Mouse (Mus musculus) lung, postnatal 0 days (tissue): ENCODE measurements around the gene Hmbs. TPM values are rescaled to one million over a fixed set of nuclear protein-coding genes. Genes with fewer than 3 reads are reported as not detected.

Source experiments
- ATAC-seq: fragments of 200-750 bp; cut with Nextera tagmentation; 2 replicates; pipeline ENCODE4 v1.8.0; 2017; ENCODE audit warnings: moderate library complexity
- DNase-seq: peaks from one replicate; pipeline ENCODE4 v3.0.0-alpha.2; 2016; ENCODE audit warnings: low spot score
- H3K27ac ChIP-seq: fragments of 300-500 bp; sonication (generic); 2 replicates; pipeline ENCODE4 v1.5.1; 2014; ENCODE audit warnings: antibody characterized with exemption, mild to moderate bottlenecking, low read length, mixed read lengths
- H3K27me3 ChIP-seq: fragments of 300-500 bp; sonication (generic); replicated peaks from 2 replicates; pipeline ENCODE4 v1.6.1; 2014; ENCODE audit warnings: low read length, mixed read lengths; ENCODE audit not compliant: insufficient read depth
- H3K36me3 ChIP-seq: fragments of 300-500 bp; sonication (generic); 2 replicates; pipeline ENCODE4 v1.6.1; 2014; ENCODE audit warnings: low read length, mixed read lengths; ENCODE audit not compliant: insufficient read depth
- H3K4me1 ChIP-seq: fragments of 300-500 bp; sonication (generic); 2 replicates; pipeline ENCODE4 v1.6.1; 2014; ENCODE audit warnings: antibody characterized with exemption, low read depth, low read length, mixed read lengths; ENCODE audit not compliant: insufficient read depth
- H3K4me2 ChIP-seq: fragments of 300-500 bp; sonication (generic); replicated peaks from 2 replicates; pipeline ENCODE4 v1.6.1; 2014; ENCODE audit warnings: low read depth, mild to moderate bottlenecking, low read length, moderate library complexity, mixed read lengths
- H3K4me3 ChIP-seq: fragments of 300-500 bp; sonication (generic); 2 replicates; pipeline ENCODE4 v1.5.1; 2014; ENCODE audit warnings: low read depth, low read length
- H3K9ac ChIP-seq: fragments of 300-500 bp; sonication (generic); replicated peaks from 2 replicates; pipeline ENCODE4 v1.6.1; 2014; ENCODE audit warnings: low read depth, mild to moderate bottlenecking
- H3K9me3 ChIP-seq: fragments of 300-500 bp; sonication (generic); 2 replicates; pipeline ENCODE4 v1.6.1; 2016; ENCODE audit warnings: low read length, mixed read lengths
- CTCF ChIP-seq: IDR thresholded peaks from 2 replicates; pipeline ENCODE4 v1.5.1; 2016; ENCODE audit warnings: antibody characterized with exemption, mild to moderate bottlenecking
- EP300 ChIP-seq: IDR thresholded peaks from 2 replicates; pipeline ENCODE4 v1.6.1; 2016; ENCODE audit warnings: antibody characterized with exemption, mild to moderate bottlenecking, control low read depth
- WGBS: fragments of 180-500 bp; shearing (Covaris S2); extraction: QIAGEN DNeasy Blood & Tissue Kit; methylation state at CpG from one replicate; pipeline ENCODE4 v1.1.7; 2014; 5-methylcytosine and 5-hydroxymethylcytosine counted together
- polyA plus RNA-seq: library from polyadenylated mRNA; unstranded; fragments of >200 nt; fragmentation: Nextera tagmentation; extraction: Ambion mirVana; gene quantifications from 2 replicates; pipeline ENCODE4 v1.2.1, GENCODE M21; 2015

Gene Hmbs
- polyA plus RNA-seq, 1 experiment from 2014 or later, result 59.3 TPM

DNA sequence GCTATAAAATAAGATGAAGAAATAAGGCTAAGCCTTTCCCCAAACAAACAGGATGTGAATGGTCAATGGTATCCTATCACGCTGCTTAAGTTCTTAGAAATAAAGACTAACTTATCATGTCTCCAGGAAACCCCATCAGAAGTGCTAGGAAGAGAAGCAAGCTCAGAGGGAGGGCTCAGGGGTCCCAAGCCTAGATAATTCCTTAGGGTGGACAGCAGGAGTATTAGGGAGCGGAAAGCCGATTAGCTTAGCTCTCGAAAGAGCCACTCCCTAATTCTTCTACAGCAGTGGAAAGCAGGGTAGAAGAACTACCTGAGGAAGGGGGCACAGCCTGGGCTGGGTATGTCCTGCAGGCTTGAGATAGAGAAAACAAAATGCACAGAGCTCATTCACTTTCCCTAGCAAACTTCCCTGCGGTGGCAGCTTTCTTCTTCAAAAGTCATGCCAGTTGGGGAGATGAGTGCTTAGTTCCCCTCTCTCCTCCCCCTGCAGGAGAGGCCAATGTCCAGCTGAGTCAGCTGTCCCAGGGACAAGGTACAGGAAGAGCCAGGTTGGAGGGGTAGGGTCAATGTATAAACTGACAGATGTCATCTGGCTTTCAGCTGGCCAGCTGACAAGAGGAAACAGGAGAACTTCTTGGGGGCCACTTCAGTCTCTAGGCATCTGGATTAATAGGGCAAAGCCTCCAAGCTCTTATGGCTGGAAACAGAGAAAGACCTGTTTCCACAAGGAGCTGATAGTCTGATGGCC is 25.8 kb downstream of the Hmbs start:
- Histone ChIP-seq H3K4me1 (peaks cover 16% of the 10 kb centered on the region), H3K27me3 (no peaks in the 10 kb centered on the region), H3K4me2 (peak overlapping the region; percentile 89), H3K27ac (peak overlapping the region; percentile 9; the same call in 1 of the 2 replicates), H3K9ac (no peak overlapping the region), H3K36me3 (peaks cover 17% of the 10 kb centered on the region), H3K4me3 (peak overlapping the region; percentile 69; the same call in 1 of the 2 replicates), H3K9me3 (no peaks in the 10 kb centered on the region)
- WGBS, result 43% methylated on average over 5 of the region's 5 CpGs
- no peak; the same call in 1 of the 2 replicates for TF ChIP-seq CTCF
- TF ChIP-seq EP300, result no peak
- ATAC-seq (no peak), DNase-seq (no peak)

DNA sequence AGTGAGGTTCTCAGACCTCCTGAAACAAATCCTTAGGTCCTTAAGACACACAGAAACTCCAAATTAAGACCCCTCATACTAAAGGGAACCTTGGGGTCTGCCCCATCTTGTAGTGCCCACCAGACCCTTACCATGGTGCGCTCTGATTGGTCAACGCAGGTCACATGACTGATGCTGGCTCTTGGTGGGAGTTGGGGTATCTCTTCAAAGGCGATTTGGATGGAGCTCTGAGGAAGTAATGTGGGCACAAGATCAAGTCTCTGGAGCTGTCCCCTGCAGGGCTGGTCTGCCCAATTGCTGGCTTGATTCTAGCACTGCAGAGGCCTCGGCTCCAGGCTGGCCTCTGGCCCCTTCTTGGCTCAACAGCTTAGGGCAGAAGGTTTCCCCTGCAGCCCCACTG is 26.6 kb downstream of the Hmbs start:
- H3K9me3 ChIP-seq, result no peaks in the 10 kb centered on the region
- no peak overlapping the region for H3K27ac ChIP-seq
- no peak for ATAC-seq
- TF ChIP-seq CTCF (no peak), EP300 (no peak)
- peaks cover 20% of the 10 kb centered on the region for H3K36me3 ChIP-seq
- H3K27me3 ChIP-seq, result no peaks in the 10 kb centered on the region
- H3K4me3 ChIP-seq, result no peak overlapping the region
- no peak overlapping the region for H3K9ac ChIP-seq
- WGBS, result 69% methylated on average over 4 of the region's 4 CpGs
- DNase-seq, result no peak
- 0 out of 2 replicates have a peak overlapping the region, but pooled peaks have one; percentile 8 for H3K4me2 ChIP-seq
- peaks cover 16% of the 10 kb centered on the region for H3K4me1 ChIP-seq

DNA sequence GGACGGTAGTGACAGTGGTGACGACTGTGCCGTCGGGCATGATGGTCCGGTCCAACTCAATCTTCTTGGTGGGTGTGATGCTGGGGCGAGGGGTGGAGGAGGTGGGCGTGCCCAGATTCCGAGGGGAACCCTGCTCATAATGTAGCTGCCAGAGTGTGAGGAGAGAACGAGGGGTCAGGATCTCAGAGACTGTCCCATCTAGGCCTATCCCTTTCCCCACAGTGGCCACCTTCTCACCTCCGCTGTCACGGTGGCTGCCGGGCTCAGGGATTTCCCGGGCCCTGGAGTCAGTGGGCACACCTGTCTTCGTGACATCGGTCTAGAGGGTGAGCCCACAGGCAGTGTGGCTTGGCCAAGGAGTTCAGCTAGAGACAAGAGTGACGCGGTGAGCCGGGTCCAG is 29.1 kb downstream of the Hmbs start:
- ATAC-seq (no peak), DNase-seq (no peak)
- H3K9ac ChIP-seq, result no peak overlapping the region
- no peak overlapping the region for H3K4me3 ChIP-seq
- no peak overlapping the region for H3K4me2 ChIP-seq
- peaks cover 9% of the 10 kb centered on the region; the same call in 1 of the 2 replicates for H3K4me1 ChIP-seq
- peaks cover 20% of the 10 kb centered on the region for H3K36me3 ChIP-seq
- WGBS, result 93% methylated on average over 18 of the region's 18 CpGs
- H3K9me3 ChIP-seq, result no peaks in the 10 kb centered on the region
- H3K27ac ChIP-seq, result no peak overlapping the region
- no peaks in the 10 kb centered on the region for H3K27me3 ChIP-seq
- TF ChIP-seq CTCF (no peak), EP300 (no peak)

DNA sequence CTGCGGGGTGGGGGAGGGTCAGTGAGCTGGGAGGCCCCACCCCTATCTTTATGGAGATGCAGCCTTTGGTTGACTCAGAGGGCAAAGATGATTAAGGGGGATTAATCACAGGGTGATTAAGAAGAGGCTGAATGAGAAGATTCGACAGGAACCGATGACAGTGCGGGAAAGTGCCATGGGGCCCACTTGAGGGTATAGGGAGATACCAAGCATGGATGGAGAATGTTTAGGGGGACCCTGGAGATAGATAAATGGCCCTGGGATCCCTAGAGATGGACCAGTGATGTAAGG is 29.8 kb downstream of the Hmbs start:
- Histone ChIP-seq H3K36me3 (peaks cover 20% of the 10 kb centered on the region), H3K9me3 (no peaks in the 10 kb centered on the region), H3K27me3 (no peaks in the 10 kb centered on the region), H3K9ac (no peak overlapping the region), H3K4me1 (peaks cover 9% of the 10 kb centered on the region; the same call in 1 of the 2 replicates), H3K4me2 (no peak overlapping the region), H3K27ac (no peak overlapping the region), H3K4me3 (no peak overlapping the region)
- no peak for TF ChIP-seq EP300
- no peak for TF ChIP-seq CTCF
- DNase-seq (no peak), ATAC-seq (no peak)
- 69% methylated on average over 4 of the region's 4 CpGs for WGBS

DNA sequence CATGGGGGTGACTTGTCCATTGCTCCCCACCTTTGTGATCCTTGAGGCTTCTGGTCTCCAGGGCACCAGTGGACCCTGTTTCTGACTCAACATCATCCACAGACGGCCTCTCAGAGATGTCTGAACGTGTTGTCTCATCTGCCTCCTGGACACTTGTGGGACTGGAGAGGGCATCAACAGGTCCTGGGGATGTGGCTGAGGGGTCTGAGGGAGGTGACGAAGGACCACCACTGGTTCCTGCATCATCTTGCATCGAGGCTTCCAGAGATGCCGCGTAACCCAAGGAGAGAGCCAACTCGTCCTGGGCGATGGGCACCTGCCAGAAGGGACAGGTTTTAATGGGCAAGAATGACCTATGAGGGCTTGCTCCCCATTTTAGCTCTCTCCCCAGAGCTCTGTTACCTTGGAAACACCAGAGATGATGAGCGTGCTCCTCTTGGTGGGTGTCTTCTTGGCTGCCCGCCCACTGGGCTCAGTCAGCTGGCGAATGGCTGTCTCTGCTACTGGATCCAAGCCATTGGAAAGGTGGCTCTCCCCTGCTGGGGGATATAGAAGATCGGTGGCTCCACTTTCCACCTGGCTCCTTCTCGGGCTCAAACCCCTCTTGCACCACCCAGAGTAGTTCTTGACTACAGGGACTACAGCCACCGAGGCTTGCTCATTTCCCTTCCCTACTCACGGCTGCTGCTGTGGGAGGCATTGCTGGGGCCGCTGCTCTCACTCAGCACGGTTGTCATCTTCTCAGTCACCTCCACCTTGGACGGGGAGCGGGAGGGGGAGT is 30.4 kb downstream of the Hmbs start:
- H3K36me3 ChIP-seq, result peaks cover 20% of the 10 kb centered on the region

More for the DNA sequence above, 30.4 kb downstream of the Hmbs start:
- H3K27ac ChIP-seq, result no peak overlapping the region
- H3K27me3 ChIP-seq, result no peaks in the 10 kb centered on the region
- H3K9ac ChIP-seq, result no peak overlapping the region
- H3K4me1 ChIP-seq, result peaks cover 4% of the 10 kb centered on the region; the same call in 1 of the 2 replicates
- H3K4me3 ChIP-seq, result no peak overlapping the region
- no peaks in the 10 kb centered on the region for H3K9me3 ChIP-seq
- no peak for TF ChIP-seq EP300
- no peak for TF ChIP-seq CTCF
- no peak overlapping the region for H3K4me2 ChIP-seq
- WGBS, result 79% methylated on average over 19 of the region's 19 CpGs
- no peak for ATAC-seq
- DNase-seq, result no peak
